Mouse (Mus musculus): Measurements from ENCODE around the gene Taf11. TPM values are rescaled to one million over a fixed set of nuclear protein-coding genes. Genes with fewer than 3 reads are reported as not detected.

The Taf11 gene
- polyA plus RNA-seq, 1 experiment from 2014 or later, result 40.1 TPM

GRCm38 (mm10) chr17:27865461-27865860 lies 44.2 kb downstream of the Taf11 start:
- 71% methylated on average over 2 of the region's 2 CpGs for WGBS
- Histone ChIP-seq H3K36me3 (ENCODE audit: insufficient read depth, low read length) (no peaks in the 10 kb centered on the region), H3K9me3 (ENCODE audit: low read length) (no peaks in the 10 kb centered on the region), H3K27ac (ENCODE audit: low read length) (no peak overlapping the region), H3K4me1 (ENCODE audit: insufficient read depth, low read depth, low read length) (no peaks in the 10 kb centered on the region), H3K27me3 (replicated peaks; ENCODE audit: insufficient read depth, low read length) (no peaks in the 10 kb centered on the region), H3K4me3 (ENCODE audit: low read depth, low read length) (no peak overlapping the region), H3K9ac (replicated peaks; ENCODE audit: low read depth) (no peak overlapping the region), H3K4me2 (replicated peaks; ENCODE audit: low read depth, low read length) (no peak overlapping the region)
- ATAC-seq, result no peak
- TF ChIP-seq EP300 (IDR thresholded peaks at IDR 0.05), result no peak
- TF ChIP-seq CTCF (IDR thresholded peaks at IDR 0.05), result peak; percentile 26; the same call in 1 of the 2 replicates
- DNase-seq (ENCODE audit: low spot score), result peak; percentile 4

- ATAC-seq, result no peak
- Histone ChIP-seq H3K9me3 (ENCODE audit: low read length) (no peaks in the 10 kb centered on the region), H3K4me3 (ENCODE audit: low read depth, low read length) (no peak overlapping the region), H3K27me3 (replicated peaks; ENCODE audit: insufficient read depth, low read length) (no peaks in the 10 kb centered on the region), H3K36me3 (ENCODE audit: insufficient read depth, low read length) (no peaks in the 10 kb centered on the region), H3K9ac (replicated peaks; ENCODE audit: low read depth) (no peak overlapping the region), H3K27ac (ENCODE audit: low read length) (no peak overlapping the region), H3K4me2 (replicated peaks; ENCODE audit: low read depth, low read length) (no peak overlapping the region), H3K4me1 (ENCODE audit: insufficient read depth, low read depth, low read length) (peaks cover 5% of the 10 kb centered on the region; the same call in 1 of the 2 replicates)
- TF ChIP-seq EP300 (IDR thresholded peaks at IDR 0.05) (no peak), CTCF (IDR thresholded peaks at IDR 0.05) (no peak)
- WGBS, result 74% methylated on average over 2 of the region's 2 CpGs
- DNase-seq (ENCODE audit: low spot score), result no peak
These were observed 50.5 kb downstream of the Taf11 start for GRCm38 (mm10) chr17:27859131-27859530.

GRCm38 (mm10) chr17:27857649-27858475 lies 51.8 kb downstream of the Taf11 start:
- H3K9ac ChIP-seq (replicated peaks; ENCODE audit: low read depth), result no peak overlapping the region
- H3K9me3 ChIP-seq (ENCODE audit: low read length), result no peaks in the 10 kb centered on the region
- no peak for ATAC-seq
- H3K27me3 ChIP-seq (replicated peaks; ENCODE audit: insufficient read depth, low read length), result no peaks in the 10 kb centered on the region
- peaks cover 5% of the 10 kb centered on the region; the same call in 1 of the 2 replicates for H3K4me1 ChIP-seq (ENCODE audit: insufficient read depth, low read depth, low read length)
- H3K36me3 ChIP-seq (ENCODE audit: insufficient read depth, low read length), result 0 out of 2 replicates have a peak, but pooled peaks cover 3% of the 10 kb centered on the region
- H3K4me3 ChIP-seq (ENCODE audit: low read depth, low read length), result peak overlapping the region; percentile 92; the same call in 1 of the 2 replicates
- TF ChIP-seq CTCF (IDR thresholded peaks at IDR 0.05), result no peak
- TF ChIP-seq EP300 (IDR thresholded peaks at IDR 0.05), result no peak
- no peak overlapping the region for H3K27ac ChIP-seq (ENCODE audit: low read length)
- DNase-seq (ENCODE audit: low spot score), result no peak
- 32% methylated on average over 11 of the region's 11 CpGs for WGBS
- peak overlapping the region; percentile 99 for H3K4me2 ChIP-seq (replicated peaks; ENCODE audit: low read depth, low read length)

- no peaks in the 10 kb centered on the region for H3K9me3 ChIP-seq (ENCODE audit: low read length)
- TF ChIP-seq CTCF (IDR thresholded peaks at IDR 0.05) (no peak; the same call in 1 of the 2 replicates), EP300 (IDR thresholded peaks at IDR 0.05) (no peak)
- peaks cover 5% of the 10 kb centered on the region; the same call in 1 of the 2 replicates for H3K4me1 ChIP-seq (ENCODE audit: insufficient read depth, low read depth, low read length)
- peak; percentile 73 for ATAC-seq
- H3K36me3 ChIP-seq (ENCODE audit: insufficient read depth, low read length), result peaks cover 11% of the 10 kb centered on the region; the same call in 1 of the 2 replicates
- peak overlapping the region; percentile 92 for H3K4me3 ChIP-seq (ENCODE audit: low read depth, low read length)
- 1% methylated on average over 50 of the region's 52 CpGs for WGBS
- H3K27ac ChIP-seq (ENCODE audit: low read length), result peak overlapping the region; percentile 81
- peak; percentile 79 for DNase-seq (ENCODE audit: low spot score)
- H3K27me3 ChIP-seq (replicated peaks; ENCODE audit: insufficient read depth, low read length), result no peaks in the 10 kb centered on the region
- peak overlapping the region; percentile 99 for H3K4me2 ChIP-seq (replicated peaks; ENCODE audit: low read depth, low read length)
- peak overlapping the region; percentile 75 for H3K9ac ChIP-seq (replicated peaks; ENCODE audit: low read depth)
These were observed 52.6 kb downstream of the Taf11 start for GRCm38 (mm10) chr17:27856798-27857648.

DNA sequence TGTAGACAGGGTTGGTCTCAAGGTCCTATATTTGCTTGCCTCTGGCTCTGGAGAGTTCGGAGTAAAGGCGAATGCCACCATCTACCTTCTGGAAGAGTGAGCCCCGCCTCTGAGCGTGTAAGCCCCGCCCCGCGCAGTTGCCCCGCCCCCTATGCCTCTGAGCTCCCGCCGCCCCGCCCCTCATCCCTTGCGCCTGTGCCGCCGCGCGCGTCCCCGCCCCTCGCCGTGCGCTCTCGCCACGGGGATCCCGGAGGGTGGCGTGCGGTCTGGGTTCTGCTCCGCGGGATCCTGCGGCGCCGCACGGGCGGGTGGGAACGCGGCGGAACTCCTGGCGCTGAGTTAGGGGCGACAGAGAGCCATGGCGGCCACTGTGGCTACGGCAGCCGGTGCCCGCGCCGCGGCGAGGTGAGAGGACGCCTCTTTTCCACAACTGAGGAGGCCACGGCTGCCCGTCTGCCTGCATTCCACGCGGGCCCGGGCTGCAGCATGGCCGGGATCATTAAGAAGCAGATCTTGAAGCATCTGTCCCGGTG lies 53.3 kb downstream of the Taf11 start, which contains the start of gene Uhrf1bp1:
TSS of gene Uhrf1bp1 (plus strand) at position 177 of the 533 bp plus-strand sequence.
- WGBS, result 1% methylated on average over 39 of the region's 54 CpGs

More for the DNA sequence above, 53.3 kb downstream of the Taf11 start, which contains the start of gene Uhrf1bp1:
- H3K27me3 ChIP-seq (replicated peaks; ENCODE audit: insufficient read depth, low read length), result no peaks in the 10 kb centered on the region
- no peak for TF ChIP-seq CTCF (IDR thresholded peaks at IDR 0.05)
- TF ChIP-seq EP300 (IDR thresholded peaks at IDR 0.05), result no peak
- H3K9me3 ChIP-seq (ENCODE audit: low read length), result no peaks in the 10 kb centered on the region
- H3K4me2 ChIP-seq (replicated peaks; ENCODE audit: low read depth, low read length), result peak within 1 kb of the TSS; percentile 99
- peaks cover 5% of the 10 kb centered on the region; the same call in 1 of the 2 replicates for H3K4me1 ChIP-seq (ENCODE audit: insufficient read depth, low read depth, low read length)
- peak within 1 kb of the TSS; percentile 75 for H3K9ac ChIP-seq (replicated peaks; ENCODE audit: low read depth)
- peak within 1 kb of the TSS; percentile 81 for H3K27ac ChIP-seq (ENCODE audit: low read length)
- H3K4me3 ChIP-seq (ENCODE audit: low read depth, low read length), result peak within 1 kb of the TSS; percentile 92
- peak; percentile 92 for ATAC-seq
- peaks cover 12% of the 10 kb centered on the region; the same call in 1 of the 2 replicates for H3K36me3 ChIP-seq (ENCODE audit: insufficient read depth, low read length)
- peak; percentile 89 for DNase-seq (ENCODE audit: low spot score)

Other genes with a start within 250 kb of the Taf11 start
- gene Spdef, start 180.9 kb downstream of the Taf11 start, polyA plus RNA-seq (2015; fragmentation: Nextera tagmentation; extraction: Ambion mirVana), result 1.0 and 1.2 TPM in 2 replicates
- gene D17Wsu92e, start 89.2 kb downstream of the Taf11 start, polyA plus RNA-seq (2015; fragmentation: Nextera tagmentation; extraction: Ambion mirVana), result 17.6 and 20.3 TPM in 2 replicates
- gene Snrpc, start 71.7 kb downstream of the Taf11 start, polyA plus RNA-seq (2015; fragmentation: Nextera tagmentation; extraction: Ambion mirVana), result 172 and 185 TPM in 2 replicates
- gene Uhrf1bp1, start 53.4 kb downstream of the Taf11 start, polyA plus RNA-seq (2015; fragmentation: Nextera tagmentation; extraction: Ambion mirVana), result 1.5 and 1.6 TPM in 2 replicates
- gene Anks1, start 538 bp downstream of the Taf11 start, polyA plus RNA-seq (2015; fragmentation: Nextera tagmentation; extraction: Ambion mirVana), result 25.4 and 25.5 TPM in 2 replicates
- gene Tcp11, start 170.8 kb upstream of the Taf11 start, polyA plus RNA-seq (2015; fragmentation: Nextera tagmentation; extraction: Ambion mirVana), result 6.0 and 7.1 TPM in 2 replicates
- gene Scube3, start 232.3 kb upstream of the Taf11 start, polyA plus RNA-seq (2015; fragmentation: Nextera tagmentation; extraction: Ambion mirVana), result 0.27 and 0.30 TPM in 2 replicates

Measured in lung, postnatal 0 days (tissue).